ENCODE assay signal across 41 mouse cellular contexts in the genomic region with DNA sequence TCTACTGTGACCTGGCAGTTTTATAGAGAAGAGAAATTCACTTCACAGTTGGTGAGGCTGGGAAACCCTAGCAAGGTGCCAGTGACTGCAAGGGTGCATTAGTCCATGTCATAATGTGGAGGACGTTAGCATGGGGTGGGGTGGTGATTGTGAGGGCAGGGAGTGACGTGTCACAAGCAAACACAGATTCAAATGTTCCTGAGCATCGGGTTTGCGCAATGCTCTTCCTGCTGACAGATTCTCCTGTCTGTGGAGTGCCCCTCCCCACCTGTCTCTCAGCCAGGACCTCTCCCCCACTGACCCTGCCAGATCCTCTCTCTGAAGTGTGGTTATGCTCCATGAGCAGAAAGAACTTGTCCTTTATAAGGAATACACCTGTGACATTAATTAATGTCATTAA. TPM values are rescaled to one million over a fixed set of nuclear protein-coding genes. Genes with fewer than 3 reads are reported as not detected.
"Had no signal": no experiment of that assay in that cellular context is flagged by ENCODE, and none has a peak within 500 bp of the region (broad histone marks: within the 10 kb centered on the region; RNA-seq: fewer than 3 reads in every experiment).

No protein-coding gene starts in this region.

- H3K4me3 ChIP-seq: heart, adult 2 months; heart, embryonic 13.5 days; heart, embryonic 15.5 days; hindbrain, embryonic 13.5 days; hindbrain, embryonic 15.5 days; kidney, embryonic 15.5 days; limb, embryonic 13.5 days; limb, embryonic 15.5 days had no signal

- ATAC-seq: hindbrain, postnatal 0 days; intestine, embryonic 16.5 days had no signal

- H3K9me3 ChIP-seq: heart, embryonic 13.5 days; heart, embryonic 15.5 days; hindbrain, embryonic 13.5 days; hindbrain, embryonic 15.5 days; kidney, embryonic 15.5 days; limb, embryonic 13.5 days; limb, embryonic 15.5 days had no signal

- H3K27ac ChIP-seq: heart, adult 2 months; heart, embryonic 13.5 days; heart, embryonic 15.5 days; hindbrain, embryonic 13.5 days; hindbrain, embryonic 15.5 days; hindbrain, postnatal 0 days; kidney, embryonic 15.5 days; kidney, postnatal 0 days; limb, embryonic 13.5 days; limb, embryonic 15.5 days; liver, embryonic 14.5 days had no signal

- H3K4me2 ChIP-seq: heart, embryonic 11.5 days; heart, embryonic 13.5 days; heart, embryonic 15.5 days; hindbrain, embryonic 13.5 days; hindbrain, embryonic 15.5 days; kidney, embryonic 15.5 days; limb, embryonic 13.5 days; limb, embryonic 15.5 days had no signal

- DNase-seq: gastrocnemius, postnatal 14 days; gastrocnemius, postnatal 36 days; heart, adult 11 months; heart, adult 2 months; heart, postnatal 14 days; heart, postnatal 36 days; kidney, adult 11 months; kidney, adult 2 months; kidney, adult 9 months; kidney, postnatal 14 days; kidney, postnatal 36 days; layer of hippocampus, adult 9-11 months; layer of hippocampus, postnatal 36 days; left cerebral cortex, postnatal 4 days had no signal

- H3K4me1 ChIP-seq: heart, embryonic 13.5 days; heart, embryonic 15.5 days; hindbrain, embryonic 13.5 days; hindbrain, embryonic 15.5 days; kidney, embryonic 15.5 days; limb, embryonic 13.5 days; limb, embryonic 15.5 days had no signal

- H3K9ac ChIP-seq: heart, embryonic 13.5 days; heart, embryonic 15.5 days; hindbrain, embryonic 13.5 days; hindbrain, embryonic 15.5 days; kidney, embryonic 15.5 days; limb, embryonic 13.5 days; limb, embryonic 15.5 days; liver, embryonic 14.5 days had no signal

- H3K27me3 ChIP-seq: heart, embryonic 13.5 days; heart, embryonic 15.5 days; hindbrain, embryonic 13.5 days; hindbrain, embryonic 15.5 days; kidney, embryonic 15.5 days; limb, embryonic 13.5 days; limb, embryonic 15.5 days had no signal

RNA-seq across cellular contexts. Expression of gene Gcnt7, which starts 10.1 kb away (rescaled TPM):
- total RNA-seq: gastrocnemius, adult 18-20 months; gastrocnemius, adult 8-10 months; gastrocnemius, postnatal 14 days; gastrocnemius, postnatal 36 days; heart, adult 2 months; heart, postnatal 14 days; heart, postnatal 36 days; hindbrain, postnatal 0 days; layer of hippocampus, adult 18-20 months; layer of hippocampus, adult 8-10 months; layer of hippocampus, postnatal 14 days; layer of hippocampus, postnatal 36 days; left cerebral cortex, adult 18-20 months; left cerebral cortex, adult 8-10 months; left cerebral cortex, postnatal 10 days; left cerebral cortex, postnatal 25 days; left cerebral cortex, postnatal 4 days had no signal
- polyA plus RNA-seq: gonadal fat pad, adult 2 months; heart, adult 2 months; kidney, adult 2 months; large intestine, adult 2 months had no signal

RNA-seq across cellular contexts. Expression of gene Fam209, which starts 24.0 kb away (rescaled TPM):
- total RNA-seq: heart, adult 2 months; heart, postnatal 14 days; heart, postnatal 36 days; hindbrain, postnatal 0 days; layer of hippocampus, postnatal 36 days; left cerebral cortex, adult 18-20 months; left cerebral cortex, adult 8-10 months; left cerebral cortex, postnatal 25 days had no signal
- polyA plus RNA-seq: heart, adult 2 months; heart, embryonic 15.5 days; heart, postnatal 0 days; hindbrain, embryonic 11.5 days; hindbrain, embryonic 13.5 days; hindbrain, embryonic 15.5 days; intestine, embryonic 14.5 days; kidney, embryonic 15.5 days; kidney, postnatal 0 days; limb, embryonic 11.5 days had no signal
